15 mouse cellular contexts compared by ENCODE assay signal in genomic region chr1:84443640-84444039, GRCm38 (mm10).
A peak's percentile ranks its signal among the peaks of the same experiment; 100 is the strongest.
DNase-seq lines count a peak whose midpoint lies in the region; ATAC-seq and TF ChIP-seq lines count a peak whose summit lies in the region.
"Had no signal": no experiment of that assay in that cellular context is flagged by ENCODE, and none has a peak within 500 bp of the region (broad histone marks: within the 10 kb centered on the region; RNA-seq: fewer than 3 reads in every experiment).

No protein-coding gene starts in this region.

- no peak overlapping the region for H3K9ac ChIP-seq in neural tube, embryonic 15.5 days (replicated peaks)
- H3K9ac ChIP-seq: embryonic facial prominence, embryonic 15.5 days; heart, embryonic 13.5 days; limb, embryonic 12.5 days; liver, postnatal 0 days; neural tube, embryonic 12.5 days had no signal

- TF ChIP-seq CTCF in brain, embryonic 14.5 days (IDR thresholded peaks at IDR 0.05; ENCODE audit: borderline replicate concordance, extremely low read depth, insufficient read depth, insufficient read length): no peak

- 0 out of 2 replicates have a peak overlapping the region, but pooled peaks have one; percentile 41 for H3K27ac ChIP-seq in neural tube, embryonic 15.5 days (replicated peaks)
- no peak overlapping the region for H3K27ac ChIP-seq in embryonic facial prominence, embryonic 10.5 days (replicated peaks)
- H3K27ac ChIP-seq: embryonic facial prominence, embryonic 15.5 days; heart, embryonic 13.5 days; limb, embryonic 12.5 days; neural tube, embryonic 12.5 days had no signal

- TF ChIP-seq POLR2A in brain, embryonic 14.5 days (IDR thresholded peaks at IDR 0.05; ENCODE audit: borderline replicate concordance, extremely low read depth, insufficient read depth, insufficient read length, poor library complexity, severe bottlenecking): no peak

- H3K36me3 ChIP-seq in neural tube, embryonic 15.5 days: peaks cover 15% of the 10 kb centered on the region; the same call in 1 of the 2 replicates
- no peaks in the 10 kb centered on the region for H3K36me3 ChIP-seq in embryonic facial prominence, embryonic 10.5 days (replicated peaks)
- H3K36me3 ChIP-seq: embryonic facial prominence, embryonic 15.5 days; heart, embryonic 13.5 days; limb, embryonic 12.5 days had no signal

- peak; percentile 67; the same call in 1 of the 2 replicates for ATAC-seq in neural tube, embryonic 15.5 days (ENCODE audit: low FRiP score)
- ATAC-seq: liver, postnatal 0 days had no signal

- 46% methylated on average over 3 of the region's 3 CpGs for WGBS in neural tube, embryonic 15.5 days
- WGBS in embryonic facial prominence, embryonic 10.5 days: 69% methylated on average over 3 of the region's 3 CpGs

- H3K9me3 ChIP-seq in neural tube, embryonic 15.5 days (replicated peaks): no peaks in the 10 kb centered on the region
- H3K9me3 ChIP-seq in embryonic facial prominence, embryonic 10.5 days: no peaks in the 10 kb centered on the region
- H3K9me3 ChIP-seq: embryonic facial prominence, embryonic 15.5 days; heart, embryonic 13.5 days; limb, embryonic 12.5 days; neural tube, embryonic 12.5 days had no signal

- H3K4me3 ChIP-seq in neural tube, embryonic 15.5 days (replicated peaks): no peak overlapping the region
- no peak overlapping the region for H3K4me3 ChIP-seq in embryonic facial prominence, embryonic 10.5 days
- H3K4me3 ChIP-seq: embryonic facial prominence, embryonic 15.5 days; heart, embryonic 13.5 days; limb, embryonic 12.5 days; neural tube, embryonic 12.5 days had no signal

- H3K27me3 ChIP-seq in neural tube, embryonic 15.5 days (replicated peaks): no peaks in the 10 kb centered on the region
- H3K27me3 ChIP-seq in embryonic facial prominence, embryonic 10.5 days (replicated peaks; ENCODE audit: low read depth, poor library complexity, severe bottlenecking): no peaks in the 10 kb centered on the region
- H3K27me3 ChIP-seq: CH12.LX; embryonic facial prominence, embryonic 15.5 days; heart, embryonic 13.5 days; limb, embryonic 12.5 days; neural tube, embryonic 12.5 days had no signal

- peak; percentile 48 for DNase-seq in layer of hippocampus, adult 9-11 months
- no peak for DNase-seq in layer of hippocampus, postnatal 25 days (ENCODE audit: extremely low spot score in 1 of 2, low spot score in 1 of 2)
- peak; percentile 66 for DNase-seq in brain, embryonic 14.5 days (ENCODE audit: low read depth)
- peak; percentile 33 to 65 for DNase-seq in frontal cortex, postnatal 10 days (ENCODE audit: low spot score in 2 of 2)
- DNase-seq in embryonic facial prominence, embryonic 10.5 days (ENCODE audit: low spot score): no peak
- no peak for DNase-seq in urinary bladder, postnatal 14 days (ENCODE audit: low spot score)
- DNase-seq: adrenal gland, adult 2 months; gastrocnemius, postnatal 14 days; liver, postnatal 0 days had no signal

- H3K4me1 ChIP-seq in neural tube, embryonic 15.5 days: peaks cover 15% of the 10 kb centered on the region; the same call in 1 of the 2 replicates
- no peaks in the 10 kb centered on the region for H3K4me1 ChIP-seq in embryonic facial prominence, embryonic 10.5 days
- H3K4me1 ChIP-seq: embryonic facial prominence, embryonic 15.5 days; heart, embryonic 13.5 days; limb, embryonic 12.5 days; neural tube, embryonic 12.5 days had no signal

- H3K4me2 ChIP-seq in neural tube, embryonic 15.5 days: no peak overlapping the region
- H3K4me2 ChIP-seq: embryonic facial prominence, embryonic 15.5 days; heart, embryonic 13.5 days; limb, embryonic 12.5 days; neural tube, embryonic 12.5 days had no signal

Comparison
In these comparisons a context has a peak if more than half of its experiments do, and no peak if none do; other contexts are left out.
1. DNase-seq: peak in layer of hippocampus, adult 9-11 months (single experiment), brain, embryonic 14.5 days (single experiment) and frontal cortex, postnatal 10 days (2 of 2); none in layer of hippocampus, postnatal 25 days (0 of 2), embryonic facial prominence, embryonic 10.5 days (single experiment) and urinary bladder, postnatal 14 days (single experiment).